Mouse (Mus musculus) embryo, embryonic 10.5 days (tissue): ENCODE measurements at regions not wholly inside any gene's neighbourhood (a gene's known extent, or its start where the extent isn't known, plus 50 kb on each side); places are given as distances from the start of the nearest gene placed in this dataset.

Source experiments
- DNase-seq: peaks from one replicate; pipeline ENCODE4 v3.0.0-alpha.2; 2015; ENCODE audit warnings: low spot score

DNA sequence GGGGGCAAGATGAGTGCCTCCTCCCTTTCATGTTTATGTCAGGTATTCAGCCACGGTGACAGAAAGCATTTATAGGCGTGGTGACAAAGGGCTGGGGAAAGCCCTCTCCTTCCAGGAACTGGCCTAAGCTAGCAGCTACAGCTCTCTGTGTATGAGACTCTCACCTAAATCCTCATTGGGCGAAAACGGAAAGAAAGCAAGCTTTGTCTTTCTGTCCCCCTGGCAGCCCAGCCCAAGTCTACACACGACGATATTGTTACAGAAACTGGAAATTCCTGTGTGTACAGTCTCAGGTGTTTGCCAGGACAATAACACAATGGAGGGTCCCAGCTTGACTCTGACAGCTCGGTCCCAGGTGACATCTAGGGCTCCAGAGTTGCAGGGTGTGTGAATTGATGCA lies 60.0 kb downstream of the Dact2 start:
- DNase-seq, result no peak

- no peak for DNase-seq
Measured at GRCm38 (mm10) chr17:14141669-14142068, 62.4 kb downstream of the Dact2 start.

DNA sequence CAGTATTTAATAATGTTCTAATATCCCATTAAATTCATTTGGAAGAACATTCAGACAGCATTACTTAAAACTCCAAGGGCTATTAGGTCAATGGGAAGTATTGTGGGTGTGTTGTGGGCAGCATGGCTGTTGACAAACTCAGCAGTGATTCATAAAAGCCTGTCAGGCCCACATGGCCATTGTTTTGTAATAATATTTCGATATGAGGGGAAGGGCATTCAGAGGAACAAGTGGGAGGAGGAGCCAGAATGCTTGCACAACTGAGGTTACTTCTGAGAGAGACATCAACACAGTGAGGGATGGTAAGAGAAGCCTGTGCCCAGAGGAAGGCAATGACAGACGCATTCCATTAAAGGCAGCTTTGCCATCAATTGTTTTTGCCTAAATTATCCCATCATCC lies 63.8 kb downstream of the Dact2 start:
- no peak for DNase-seq

DNA sequence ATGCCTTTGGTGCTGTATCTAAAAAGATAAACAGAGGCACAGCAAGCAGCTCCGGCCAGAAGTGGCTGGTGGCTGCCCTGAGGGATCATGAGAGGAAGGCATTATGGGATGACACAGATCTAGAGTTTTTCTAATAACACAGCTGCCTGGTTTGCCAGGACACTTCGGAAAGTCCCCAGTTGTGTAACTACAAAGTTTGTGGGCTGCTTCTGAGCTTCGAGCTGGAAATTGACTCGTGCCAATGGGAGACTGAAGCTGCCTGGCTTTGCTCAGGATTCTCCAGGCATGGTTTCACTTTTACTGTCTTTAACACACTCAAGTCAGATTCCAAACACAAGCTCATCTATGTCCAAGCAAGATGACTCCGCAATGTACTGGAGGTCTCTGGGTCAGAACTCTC lies 65.2 kb downstream of the Dact2 start:
- DNase-seq, result no peak

DNA sequence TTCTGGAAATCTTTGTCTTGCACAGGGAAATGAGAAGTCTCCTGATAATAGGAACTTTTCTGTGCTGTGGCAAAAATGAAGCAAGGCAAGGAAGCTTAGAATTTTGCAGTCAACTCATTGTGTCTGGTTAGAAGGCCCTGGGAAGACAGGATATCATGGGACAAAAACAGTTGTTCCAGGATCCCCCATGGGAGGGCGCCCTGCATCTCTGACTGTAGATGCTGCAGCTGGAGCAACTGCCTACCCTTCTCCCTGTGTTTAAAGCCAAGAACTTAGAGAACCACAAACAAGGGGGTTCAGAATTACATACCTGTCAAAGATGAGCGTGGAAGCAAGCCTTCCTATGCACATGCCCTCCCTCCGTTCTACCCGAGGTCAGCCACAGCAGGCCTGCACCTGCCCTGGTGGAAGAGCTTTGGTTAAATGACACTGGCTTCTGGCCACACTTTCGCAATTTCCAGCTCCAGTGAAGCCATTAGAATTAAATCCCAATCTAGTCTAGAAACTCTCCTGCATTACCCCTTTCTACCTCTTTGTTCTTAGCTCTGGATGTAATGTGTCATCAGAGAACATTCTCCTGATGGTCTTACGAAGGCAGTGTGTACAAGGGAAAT lies 67.3 kb downstream of the Dact2 start:
- DNase-seq, result peak; percentile 47

DNA sequence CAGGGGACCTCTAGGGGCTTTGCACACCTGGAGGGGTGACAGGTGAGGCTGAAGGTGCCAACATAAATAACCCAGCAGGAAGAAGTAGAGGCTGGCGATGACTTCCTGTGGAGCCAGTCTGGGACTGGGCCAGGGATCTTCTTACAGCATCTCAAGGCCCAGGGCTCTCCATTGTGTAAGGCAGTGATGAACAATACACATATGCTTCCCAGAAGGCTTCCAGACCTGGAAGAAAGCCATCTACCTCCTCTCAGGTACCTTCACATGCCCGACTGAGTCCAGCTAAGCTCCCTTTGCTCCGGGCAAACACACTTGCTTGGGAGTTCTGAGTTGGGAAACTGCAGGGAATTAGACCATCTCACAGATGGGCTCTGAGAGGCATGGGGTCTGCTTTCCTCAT lies 69.5 kb downstream of the Dact2 start:
- DNase-seq, result no peak

DNA sequence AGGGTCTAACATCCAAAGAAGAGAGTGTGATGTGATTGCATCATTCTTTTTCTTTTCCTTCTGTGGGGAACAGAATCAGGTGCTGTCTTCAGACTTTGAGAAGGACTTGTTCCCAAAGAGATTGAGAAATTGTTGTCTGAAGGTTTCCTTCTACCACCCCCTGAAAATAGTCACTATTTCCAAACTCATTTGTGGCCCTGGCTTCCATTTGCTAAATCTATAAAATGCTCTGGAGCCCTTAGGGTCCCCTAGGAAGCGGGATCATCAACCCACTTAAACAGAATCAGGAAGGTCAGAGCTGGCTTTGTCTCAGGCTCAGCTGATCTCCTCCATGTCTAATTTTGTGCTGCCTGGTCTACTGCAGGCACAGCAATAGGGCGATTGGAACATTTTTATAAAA lies 70.1 kb downstream of the Dact2 start:
- DNase-seq, result no peak

- DNase-seq, result peak; percentile 13
Measured at GRCm38 (mm10) chr17:14127031-14127430, 67.7 kb upstream of the Gm7358 start.

DNA sequence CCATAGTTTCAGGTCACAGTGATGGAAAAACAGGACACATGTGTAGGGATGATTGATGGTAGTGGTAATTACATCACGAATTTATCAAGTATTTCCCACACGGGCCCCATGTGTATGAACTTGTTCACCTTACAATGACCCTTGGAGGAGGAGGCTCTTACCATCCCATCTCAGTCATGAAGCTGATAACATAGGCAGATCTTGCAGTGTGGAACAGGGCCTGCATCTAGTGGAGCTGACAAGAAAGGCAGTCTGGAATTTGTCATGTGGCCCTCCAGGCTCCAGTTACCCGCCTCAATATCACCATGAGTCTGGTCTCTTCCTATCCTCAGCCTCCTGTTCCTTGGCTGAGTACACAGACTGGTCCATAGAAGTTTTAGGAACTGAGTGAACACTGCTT lies 59.5 kb upstream of the Gm7358 start:
- DNase-seq, result no peak

DNA sequence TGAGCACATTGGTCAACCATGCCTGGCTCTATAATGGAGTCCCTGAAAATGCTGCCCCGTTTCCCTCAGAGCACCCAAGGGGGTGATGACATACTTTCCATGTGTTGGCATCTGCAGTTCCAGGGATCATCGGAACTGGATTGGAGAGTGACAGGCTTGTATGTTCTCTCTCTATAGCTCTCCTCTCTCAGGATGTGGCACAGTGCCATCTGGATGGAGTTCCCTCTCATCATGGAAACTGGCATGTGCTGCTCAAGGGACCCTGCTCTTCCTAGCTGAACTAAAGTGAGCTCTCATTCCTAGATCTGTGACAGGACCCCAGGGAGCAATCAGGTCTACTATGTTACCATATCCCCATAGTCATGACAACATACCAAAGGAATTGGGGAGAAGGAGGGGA lies 56.9 kb upstream of the Gm7358 start:
- DNase-seq, result no peak

- no peak for DNase-seq
Measured at GRCm38 (mm10) chr17:14114856-14115255, 55.5 kb upstream of the Gm7358 start.

- peak; percentile 45 for DNase-seq
Measured at GRCm38 (mm10) chr17:14111692-14112091, 52.4 kb upstream of the Gm7358 start.
